Mouse (Mus musculus): ENCODE data around the gene Areg.

Gene Areg

DNA sequence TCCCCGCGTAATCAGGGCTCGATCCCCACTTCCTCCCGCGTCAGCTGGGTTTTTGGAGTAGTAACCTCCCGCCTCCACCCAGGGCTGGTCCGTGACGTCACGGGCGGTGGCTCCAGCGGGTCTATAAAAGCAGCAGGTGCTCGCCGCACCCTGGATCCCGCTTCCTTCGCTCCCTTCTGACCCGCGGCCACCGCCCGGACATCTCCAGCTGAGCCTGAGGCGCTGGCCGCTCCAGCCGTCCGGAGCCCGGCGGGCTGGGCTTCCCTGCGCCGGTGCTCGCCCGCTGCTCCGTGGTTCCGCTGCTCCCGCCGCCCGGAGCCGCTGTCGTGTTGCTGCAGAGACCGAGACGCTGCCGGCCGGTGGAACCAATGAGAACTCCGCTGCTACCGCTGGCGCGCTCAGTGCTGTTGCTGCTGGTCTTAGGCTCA, at the start of gene Areg:
TSS of gene Areg (plus strand) at position 154 of the 428 bp plus-strand sequence.
- DNase-seq (ENCODE audit: low spot score in 2 of 2), result peak in 1 of 2 experiments; percentile 36

DNA sequence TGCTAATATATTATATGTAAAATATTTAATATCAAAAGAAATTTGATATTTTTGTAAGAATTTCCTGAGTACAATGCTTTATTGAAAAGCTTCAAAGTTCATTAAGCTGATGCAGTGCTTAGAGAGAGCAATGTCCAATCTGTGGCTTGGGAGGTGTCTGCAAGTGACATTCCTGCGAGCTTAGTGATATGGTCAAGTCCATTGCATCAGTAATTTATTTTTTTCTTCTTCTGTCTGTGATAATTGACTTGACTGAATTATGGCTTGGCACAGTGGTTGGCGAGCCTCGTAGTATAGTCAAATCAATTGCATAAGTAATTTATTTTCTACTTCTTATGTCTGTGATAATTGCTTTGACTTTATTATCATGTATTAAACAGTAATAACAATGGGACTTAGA, 49.1 kb upstream of the Areg start:
- DNase-seq (ENCODE audit: low spot score in 2 of 2), result no peak

DNA sequence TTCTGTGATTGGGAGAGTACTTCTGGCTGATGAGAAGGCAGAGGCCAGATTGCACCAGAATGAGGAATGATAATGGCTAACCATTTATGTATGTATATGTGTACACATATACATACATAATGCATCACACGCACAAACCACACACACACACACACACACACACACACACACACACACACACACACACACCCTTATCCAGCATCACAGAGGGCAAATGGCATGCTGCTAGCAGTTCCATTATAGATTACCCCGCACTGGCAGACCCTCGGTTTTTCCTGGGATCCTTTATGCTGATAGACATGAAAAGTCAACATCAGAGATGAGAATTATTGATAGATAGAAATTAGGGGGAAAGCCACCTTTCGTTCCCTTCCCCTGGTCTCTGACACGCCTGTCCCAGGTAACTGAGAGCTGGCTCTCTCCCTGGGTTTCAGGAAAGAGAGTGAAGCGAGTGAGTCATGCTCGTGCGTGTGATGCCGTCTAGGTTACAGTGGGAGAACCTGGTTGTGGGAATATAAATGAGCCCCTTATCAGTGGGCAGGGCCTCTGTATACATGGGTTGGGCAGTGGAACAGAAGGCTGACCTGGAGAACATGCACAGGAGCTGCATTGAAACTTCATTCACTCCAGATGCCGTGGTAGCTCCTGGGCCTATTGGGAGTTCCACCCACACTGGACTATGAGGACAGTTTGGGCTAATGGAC, 41.3 kb upstream of the Areg start:
- DNase-seq (ENCODE audit: low spot score in 2 of 2), result no peak

DNA sequence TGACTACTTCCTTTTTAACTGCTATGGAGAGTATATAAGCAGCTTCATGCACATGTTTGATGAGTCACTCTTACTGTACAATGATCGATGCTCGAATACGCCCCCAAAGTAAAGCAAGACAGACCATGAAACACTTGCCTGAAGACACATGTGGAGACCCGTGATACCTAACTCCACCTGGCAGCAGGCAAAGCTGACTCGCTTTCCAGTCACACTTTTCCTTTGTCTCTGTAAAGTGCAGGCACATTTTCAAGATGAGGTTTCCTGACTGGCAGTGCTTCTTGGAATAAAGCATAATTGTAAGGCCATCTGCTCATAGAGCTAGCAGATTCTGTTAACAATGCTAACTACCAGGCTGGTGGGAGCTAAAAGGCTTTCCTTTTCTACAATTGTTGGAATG, 37.7 kb upstream of the Areg start:
- DNase-seq (ENCODE audit: low spot score in 2 of 2), result no peak

DNA sequence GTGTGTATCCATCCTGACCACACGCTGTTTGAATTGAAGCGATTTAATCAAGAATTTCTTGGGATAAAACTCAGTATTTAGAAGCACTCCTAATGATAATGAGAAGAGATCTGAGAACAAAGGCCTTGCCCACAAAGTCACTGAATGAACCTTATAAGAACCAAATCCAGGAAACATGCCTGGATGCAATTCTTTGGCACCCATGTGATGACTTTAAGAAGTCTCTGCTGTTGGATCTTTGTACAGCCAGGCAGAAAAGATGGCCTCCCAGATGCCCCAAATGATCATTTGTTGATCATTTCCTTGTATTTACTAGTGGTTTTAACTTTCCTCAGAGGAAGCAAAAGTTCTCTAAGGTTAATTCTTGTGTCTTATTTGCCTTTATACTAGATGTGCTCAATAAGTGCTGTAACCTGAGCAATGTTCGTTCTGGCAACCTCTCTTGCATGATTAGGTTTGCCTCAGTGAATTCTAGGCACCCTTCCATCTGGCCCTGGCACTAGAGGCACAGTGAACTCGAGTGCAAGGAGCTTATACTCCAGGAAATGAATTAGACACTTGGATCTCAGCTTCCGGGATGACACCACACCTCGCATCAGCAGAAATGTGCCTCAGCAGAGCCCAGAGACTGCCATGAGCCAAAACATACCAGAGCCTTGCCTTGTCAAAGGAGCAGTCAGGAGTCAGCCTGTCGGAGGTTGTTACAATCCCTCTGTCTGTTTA, 35.3 kb upstream of the Areg start:
- DNase-seq (ENCODE audit: low spot score in 2 of 2), result no peak

DNA sequence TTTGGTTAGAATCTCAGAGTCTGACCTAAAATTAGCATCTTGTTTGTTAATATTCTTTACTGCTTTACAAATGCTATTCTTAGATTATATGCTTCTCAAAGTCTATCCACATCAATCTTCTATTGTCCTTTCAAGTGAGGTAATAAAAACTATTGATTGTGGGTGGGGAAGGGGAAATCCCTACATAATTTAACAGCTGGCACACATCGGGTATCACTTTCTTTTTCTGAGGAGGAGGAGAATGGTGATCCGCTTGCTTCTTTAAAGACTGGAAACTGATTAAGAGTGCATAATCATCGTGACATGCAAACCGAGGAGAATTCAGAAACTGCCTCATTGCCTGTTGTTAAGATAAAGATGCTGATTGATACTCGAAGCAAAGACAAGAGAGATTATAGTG, 33.2 kb upstream of the Areg start:
- DNase-seq (ENCODE audit: low spot score in 2 of 2), result no peak

DNA sequence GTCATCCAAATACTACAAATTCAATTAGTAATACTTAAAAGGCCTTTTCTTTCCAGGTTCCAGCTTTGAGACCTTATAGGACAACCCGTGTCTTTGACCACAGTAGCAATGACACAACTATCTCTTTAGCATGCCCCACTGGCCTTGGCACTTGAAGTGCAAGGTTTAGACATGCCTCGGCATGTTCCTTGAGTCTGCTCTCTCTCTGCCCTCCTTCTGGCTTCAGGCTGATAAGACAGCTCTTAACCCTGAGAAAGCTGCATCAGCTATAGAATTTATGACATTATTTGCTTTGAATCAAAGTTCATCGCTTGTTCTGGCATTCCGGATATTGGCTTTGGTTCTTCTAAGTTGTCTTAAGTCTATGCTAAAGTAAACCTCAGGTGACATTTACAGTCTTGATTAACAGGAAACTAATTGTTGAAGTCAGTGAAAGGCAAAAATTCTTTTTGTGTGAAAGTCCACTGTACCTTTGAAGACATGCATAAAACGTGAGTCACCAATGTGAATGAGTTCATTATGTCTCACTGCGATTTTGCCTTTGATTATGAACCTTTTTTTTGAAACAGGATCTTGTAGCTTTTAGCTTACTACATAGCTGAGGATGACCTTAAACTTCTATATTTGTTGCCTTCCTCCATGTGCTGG, 29.3 kb upstream of the Areg start:
- DNase-seq (ENCODE audit: low spot score in 2 of 2), result no peak

DNA sequence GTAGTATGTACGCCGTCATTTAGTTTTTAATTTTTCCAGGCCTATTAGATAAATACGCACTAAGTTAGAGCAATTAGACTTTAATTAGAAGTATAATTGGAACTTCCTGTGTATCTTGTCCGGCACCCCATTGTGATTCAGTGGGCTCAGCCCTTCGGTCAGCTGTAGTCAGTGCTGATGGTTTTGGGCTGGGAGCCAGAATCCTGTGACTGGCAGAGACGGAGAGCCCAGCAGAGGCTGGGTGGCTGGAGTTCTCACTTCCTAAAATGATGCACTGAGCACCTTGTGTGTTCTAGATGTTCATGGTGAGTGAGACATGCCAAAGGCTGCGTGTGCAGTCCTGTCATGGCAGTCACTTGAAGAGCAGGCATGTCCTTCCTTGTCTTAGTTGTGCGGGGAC, 28.4 kb upstream of the Areg start:
- no peak for DNase-seq (ENCODE audit: low spot score in 2 of 2)

DNA sequence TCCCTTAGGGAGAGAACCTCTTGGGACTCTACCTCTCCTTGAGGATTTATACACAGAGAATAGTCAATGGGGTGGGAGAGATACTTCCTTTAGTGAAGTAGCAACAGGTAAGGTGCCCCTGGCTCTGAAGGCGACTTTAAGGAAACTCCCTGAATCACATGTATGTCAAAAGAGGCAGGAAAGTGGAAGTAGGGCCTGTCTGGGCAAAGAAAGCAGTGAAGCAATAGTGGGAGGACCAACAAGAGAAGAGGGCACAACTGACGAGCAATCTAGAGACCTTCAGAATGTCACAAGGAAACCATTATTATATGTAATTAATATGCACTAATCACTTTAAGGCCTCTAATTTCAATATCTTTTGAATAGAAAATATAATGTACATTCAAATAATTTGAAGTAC, 25.4 kb upstream of the Areg start:
- no peak for DNase-seq (ENCODE audit: low spot score in 2 of 2)

DNA sequence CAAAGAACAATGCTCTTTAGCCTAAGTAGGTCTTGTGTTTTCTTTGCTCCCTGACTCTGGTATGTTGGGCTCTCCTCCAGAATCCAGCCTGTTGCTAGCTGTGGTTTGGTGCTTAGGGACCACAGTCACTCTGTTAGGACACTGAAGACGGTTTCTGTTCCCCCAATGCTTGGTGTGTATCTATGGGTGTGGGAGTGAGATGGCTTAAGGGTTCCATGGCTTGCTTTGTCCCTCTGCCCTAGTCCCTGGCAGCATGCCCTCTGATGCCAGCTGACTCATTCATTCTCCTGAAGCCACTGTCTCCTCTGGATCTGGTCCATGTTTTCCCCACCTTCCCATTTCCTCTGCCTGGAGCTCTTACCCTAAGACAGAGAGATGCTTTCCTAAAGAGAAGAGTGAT, 24.8 kb upstream of the Areg start:
- no peak for DNase-seq (ENCODE audit: low spot score in 2 of 2)

DNA sequence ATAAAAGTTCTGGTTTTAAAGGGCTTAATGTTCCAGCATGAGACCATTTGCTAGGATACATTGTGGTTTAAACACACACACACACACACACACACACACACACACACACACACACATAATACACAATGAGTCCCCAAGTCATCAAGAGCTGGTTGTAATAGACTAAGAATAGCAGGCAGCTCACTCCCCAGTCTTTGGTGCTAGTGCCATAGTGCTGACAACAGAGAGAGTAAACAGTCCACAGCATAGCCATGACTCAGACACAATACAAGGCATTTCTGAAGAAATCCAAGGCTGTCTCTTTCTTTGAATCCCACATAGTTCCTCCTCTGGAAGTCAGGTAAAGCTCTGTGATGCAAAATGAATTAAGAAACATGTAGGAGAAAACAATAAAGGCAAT, 20.8 kb upstream of the Areg start:
- DNase-seq (ENCODE audit: low spot score in 2 of 2), result no peak

DNA sequence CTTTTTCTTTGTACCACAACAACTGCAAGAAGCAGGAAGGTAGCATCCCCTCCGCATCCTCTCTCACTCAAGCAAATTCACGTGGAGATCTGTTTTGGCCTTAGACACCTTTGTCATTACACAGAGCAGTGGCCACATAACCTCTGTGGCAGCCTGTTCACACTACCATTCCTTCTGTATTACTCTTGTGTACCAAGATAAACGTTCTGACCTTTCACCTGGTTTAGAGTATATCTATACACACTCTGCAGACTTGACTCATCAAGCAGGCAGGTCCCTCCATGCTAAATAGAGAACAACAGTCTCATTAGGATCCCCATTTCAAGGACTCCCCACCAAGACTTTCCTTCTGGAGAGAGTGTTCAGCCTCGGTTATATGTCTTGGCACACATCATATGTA, 16.0 kb upstream of the Areg start:
- no peak for DNase-seq (ENCODE audit: low spot score in 2 of 2)

DNA sequence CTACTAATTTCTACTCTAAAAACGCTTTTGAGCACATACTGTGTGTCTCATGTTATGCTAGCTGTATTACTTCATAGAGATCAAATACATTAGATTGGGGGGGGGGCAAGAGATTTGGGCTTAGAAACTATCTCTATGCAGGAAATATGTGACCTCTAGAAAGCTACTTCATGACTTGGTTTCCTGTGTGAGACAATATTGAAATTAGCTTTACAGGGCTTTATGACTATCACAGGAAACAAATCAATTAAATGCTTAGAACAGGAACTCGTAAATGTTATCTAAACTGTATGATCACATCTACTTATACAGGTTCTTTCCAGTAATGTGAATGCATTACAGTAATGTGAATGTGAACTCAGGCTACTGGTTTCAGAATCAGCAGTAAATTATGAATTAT, 15.3 kb upstream of the Areg start:
- DNase-seq (ENCODE audit: low spot score in 2 of 2), result no peak

DNA sequence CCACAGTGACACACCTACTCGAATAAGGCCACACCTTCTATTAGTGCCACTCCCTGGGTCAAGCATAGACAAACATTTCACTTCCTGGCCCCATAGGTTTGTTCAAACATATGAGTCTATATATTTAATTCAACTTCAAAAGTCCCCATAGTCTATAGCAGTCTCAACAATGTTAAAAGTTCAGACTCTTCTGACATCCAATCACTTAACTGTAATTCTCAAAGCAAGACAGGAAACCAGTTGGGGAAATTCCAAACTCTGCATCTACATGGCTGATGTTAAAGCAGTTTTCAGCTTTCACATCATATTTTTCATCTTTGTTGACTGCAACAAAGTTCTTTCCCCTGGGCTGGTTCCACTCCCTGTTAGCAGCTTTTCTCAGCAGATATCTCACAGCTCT, 12.8 kb upstream of the Areg start:
- no peak for DNase-seq (ENCODE audit: low spot score in 2 of 2)

DNA sequence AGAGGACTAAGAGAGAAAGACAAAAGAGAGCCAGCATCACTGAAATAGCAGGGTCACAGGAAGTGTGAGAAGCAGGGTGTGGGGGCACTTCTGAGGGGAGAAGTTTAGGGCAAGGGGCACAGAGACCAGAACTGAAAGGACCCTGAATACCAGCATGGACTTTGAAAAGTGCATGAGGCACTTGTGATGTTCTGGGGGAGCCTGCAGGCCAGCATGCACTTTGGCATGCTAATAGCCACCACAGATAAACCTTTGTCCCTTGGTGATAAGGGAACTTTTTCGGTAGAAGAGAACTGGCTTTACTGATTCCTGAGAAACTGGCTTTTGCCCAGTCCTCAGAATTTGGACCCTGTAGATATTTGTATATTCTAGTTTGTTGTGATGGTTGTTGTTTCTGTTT, 4.4 kb upstream of the Areg start:
- DNase-seq (ENCODE audit: low spot score in 2 of 2), result no peak

DNA sequence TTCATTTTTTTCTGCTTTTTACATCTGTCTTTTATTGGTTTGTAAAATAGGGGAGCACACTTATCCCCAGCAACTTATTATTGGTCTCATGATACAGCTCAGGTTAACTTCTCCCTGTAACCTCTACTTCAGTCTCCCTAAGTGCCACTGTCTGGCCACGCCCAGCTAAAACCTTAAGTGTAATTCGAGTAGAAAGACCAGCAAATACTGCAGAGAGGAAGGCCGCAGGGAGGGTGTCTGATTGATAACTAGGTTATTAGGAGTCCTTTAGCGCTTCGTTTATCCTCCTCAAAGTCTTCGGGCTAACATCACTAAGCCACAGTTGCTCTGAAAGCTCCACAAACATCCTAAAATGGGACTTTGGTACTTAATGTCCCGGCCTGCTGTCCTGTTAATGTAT, 429 bp upstream of the Areg start:
- DNase-seq (ENCODE audit: low spot score in 2 of 2), result no peak

DNA sequence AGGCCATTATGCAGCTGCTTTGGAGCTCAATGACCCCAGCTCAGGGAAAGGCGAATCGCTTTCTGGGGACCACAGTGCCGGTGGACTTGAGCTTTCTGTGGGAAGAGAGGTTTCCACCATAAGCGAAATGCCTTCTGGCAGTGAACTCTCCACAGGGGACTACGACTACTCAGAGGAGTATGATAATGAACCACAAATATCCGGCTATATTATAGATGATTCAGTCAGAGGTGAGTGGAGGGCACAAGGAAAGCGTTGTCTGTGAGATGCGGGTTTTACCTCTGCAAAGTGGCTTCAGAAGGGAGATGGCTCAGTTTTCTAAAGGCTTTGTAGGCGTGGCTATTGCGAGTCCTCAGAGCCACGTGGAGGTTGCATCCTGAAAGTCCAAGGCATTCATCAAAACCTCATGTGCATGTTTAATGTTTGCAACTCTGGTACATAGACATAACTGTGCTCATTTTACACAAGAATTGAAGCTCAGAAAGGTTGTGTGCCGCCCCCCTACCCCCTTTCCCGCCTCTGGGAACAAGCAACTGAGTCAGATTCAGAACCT, 1.6 kb downstream of the Areg start:
- DNase-seq (ENCODE audit: low spot score in 2 of 2), result no peak

DNA sequence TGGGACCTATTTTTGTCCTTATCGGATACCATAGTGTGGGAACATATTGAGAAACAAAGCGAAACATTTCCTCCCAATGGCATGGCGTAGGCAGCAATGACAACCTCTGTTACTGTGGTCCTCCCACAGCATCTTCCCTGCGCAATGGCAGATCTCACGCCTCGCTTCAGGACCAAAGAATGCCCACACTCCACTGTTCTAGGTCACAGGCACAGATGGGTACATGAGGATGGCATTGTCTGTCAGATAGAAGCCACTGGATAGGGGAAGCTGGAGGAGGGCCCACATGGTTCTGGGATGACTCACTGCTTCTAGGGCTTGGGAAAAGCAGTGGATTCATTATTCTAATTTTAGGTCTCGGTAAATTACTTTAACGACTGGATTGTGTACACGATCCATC, 5.6 kb downstream of the Areg start:
- DNase-seq (ENCODE audit: low spot score in 2 of 2), result no peak

DNA sequence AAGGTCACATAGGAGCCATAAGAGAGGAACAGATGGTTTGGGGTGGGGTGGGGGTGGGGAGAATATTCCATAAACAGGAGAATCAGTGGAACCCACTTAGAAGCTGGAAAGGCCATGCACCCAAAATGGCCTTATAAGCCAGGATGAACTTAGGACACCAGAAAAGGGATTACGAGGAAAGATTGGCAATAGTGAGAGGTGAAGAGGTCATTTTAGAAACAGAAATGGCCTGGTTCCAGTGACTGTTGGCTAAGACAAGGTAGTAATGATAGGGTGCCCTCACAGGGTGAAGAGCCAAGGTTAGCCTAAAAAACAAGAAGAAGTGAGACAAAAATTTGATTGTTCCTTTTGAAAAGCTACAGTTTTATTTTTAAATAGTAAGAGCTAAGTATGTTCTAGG, 7.6 kb downstream of the Areg start:
- DNase-seq (ENCODE audit: low spot score in 2 of 2), result no peak

DNA sequence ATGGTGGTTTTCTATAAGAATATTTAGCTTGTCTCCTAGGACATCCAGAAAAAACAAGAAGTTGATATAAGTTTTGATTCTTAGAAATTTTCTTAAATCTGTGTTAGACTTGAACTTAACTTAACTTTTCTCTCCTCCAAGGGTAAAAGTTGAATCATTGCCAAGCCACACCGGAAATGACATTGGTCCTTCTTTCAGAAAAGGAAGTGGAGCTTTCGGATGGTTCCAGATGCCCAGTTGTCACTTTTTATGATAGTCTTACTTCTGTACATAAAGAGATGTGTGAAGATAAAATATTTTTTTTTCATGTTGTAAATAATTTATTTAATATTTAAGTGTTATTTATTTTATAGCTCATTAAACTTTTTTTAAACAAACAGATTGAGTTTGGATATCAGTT, 8.7 kb downstream of the Areg start:
- no peak for DNase-seq (ENCODE audit: low spot score in 2 of 2)

DNA sequence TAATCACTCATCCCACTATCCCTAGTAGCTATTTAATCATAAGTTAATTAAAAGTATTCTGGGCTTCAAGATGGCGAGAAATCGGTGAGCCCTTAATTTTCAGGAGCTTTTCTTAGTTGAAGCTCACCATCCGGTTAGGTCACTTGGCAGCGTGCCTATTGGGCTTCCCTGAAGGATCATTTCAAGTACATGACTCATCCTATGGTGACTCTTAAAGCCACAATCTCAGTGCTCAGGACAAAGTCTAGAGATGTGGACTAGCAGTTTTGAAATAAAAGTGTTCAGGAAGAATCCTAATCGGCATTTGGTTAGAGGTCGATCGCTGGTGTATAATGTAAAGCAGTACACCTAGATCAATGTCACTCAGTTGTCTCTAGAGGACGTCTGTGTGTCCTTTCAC, 17.3 kb downstream of the Areg start:
- no peak for DNase-seq (ENCODE audit: low spot score in 2 of 2)

DNA sequence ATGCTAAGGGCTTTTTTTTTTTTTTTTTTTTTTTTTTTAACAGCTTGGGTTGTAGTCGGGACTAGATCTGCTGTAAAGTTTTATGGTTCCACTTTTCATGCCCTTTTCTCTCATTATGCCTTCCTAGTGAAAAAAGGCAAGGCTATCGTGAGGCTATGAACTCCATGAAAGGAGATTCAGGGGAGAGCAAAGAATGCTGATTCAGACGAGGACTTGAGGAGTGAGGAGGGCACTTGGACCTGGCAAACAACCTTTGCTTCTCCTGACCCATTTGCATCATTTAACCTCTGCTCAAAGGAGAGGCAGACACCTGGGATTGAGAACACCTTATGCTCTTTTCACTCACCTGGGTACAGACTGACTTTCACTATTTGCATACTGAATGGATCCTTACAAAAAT, 17.8 kb downstream of the Areg start:
- no peak for DNase-seq (ENCODE audit: low spot score in 2 of 2)

DNA sequence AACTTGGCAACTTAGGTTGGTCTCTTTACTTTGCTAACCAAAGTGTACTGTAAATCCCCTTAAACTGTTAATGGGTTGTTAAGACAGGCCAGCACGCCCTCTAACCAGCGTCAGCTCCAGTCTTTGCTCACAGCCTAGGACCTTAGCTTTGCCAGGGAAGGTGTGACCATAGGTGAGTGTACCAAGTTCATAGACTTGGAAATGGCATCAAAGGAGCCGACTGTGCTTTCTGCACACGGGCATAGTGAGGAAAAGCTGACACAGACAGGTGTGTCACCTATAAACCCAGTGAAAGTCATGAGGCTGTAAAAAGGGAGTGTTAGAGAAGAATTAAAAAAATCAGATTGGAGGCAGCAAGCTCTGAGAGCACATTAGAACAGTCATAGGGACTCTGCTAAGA, 23.4 kb downstream of the Areg start:
- DNase-seq (ENCODE audit: low spot score in 2 of 2), result no peak
